Mouse (Mus musculus) lung, postnatal 14 days (tissue): ENCODE results near the gene Dbt.
A peak's percentile ranks its signal among the peaks of the same experiment; 100 is the strongest.

ENCODE experiments used
- DNase-seq: peaks from one replicate; pipeline ENCODE4 v3.0.0; 2021

Dbt gene

DNA sequence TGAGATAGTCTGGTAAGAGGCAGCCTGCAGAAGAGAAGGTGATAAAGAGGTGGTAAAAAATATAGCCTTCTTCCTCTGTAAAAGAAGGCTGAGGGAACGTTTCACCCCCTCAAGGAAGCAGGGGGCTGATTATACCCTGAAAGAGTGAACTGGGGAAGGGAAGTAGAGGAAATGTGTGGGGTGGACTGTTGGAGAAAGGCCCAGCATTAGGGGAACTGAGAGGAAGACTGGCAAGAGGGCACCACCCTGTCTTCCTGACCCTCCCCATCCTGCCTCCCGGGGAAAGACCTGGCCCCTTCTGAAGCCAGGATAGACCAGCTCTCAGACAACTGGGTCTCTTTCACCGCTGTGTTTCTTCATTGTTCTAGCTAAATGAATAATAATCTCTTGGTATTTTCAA, 29.7 kb downstream of the Dbt start:
- DNase-seq: no peak

DNA sequence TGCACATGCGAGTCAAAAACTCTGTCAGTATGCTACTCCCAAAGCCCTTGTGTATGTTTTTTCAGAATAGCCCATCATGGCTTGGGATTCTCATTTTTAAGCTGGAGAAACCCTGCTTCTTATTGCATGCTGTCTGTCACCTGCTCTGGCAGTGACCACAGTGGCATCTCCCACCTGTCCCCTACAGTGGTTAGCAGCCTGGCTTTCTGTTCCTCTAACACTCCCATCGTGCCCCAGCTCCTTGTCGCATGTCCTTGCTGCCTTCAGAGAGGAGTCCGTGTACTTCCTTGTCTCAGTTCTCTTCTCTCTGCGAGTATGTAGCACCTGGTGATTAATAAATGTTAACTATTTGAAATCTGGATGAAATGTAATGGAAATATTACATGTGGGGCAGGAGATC, 34.6 kb downstream of the Dbt start:
- DNase-seq: no peak

DNA sequence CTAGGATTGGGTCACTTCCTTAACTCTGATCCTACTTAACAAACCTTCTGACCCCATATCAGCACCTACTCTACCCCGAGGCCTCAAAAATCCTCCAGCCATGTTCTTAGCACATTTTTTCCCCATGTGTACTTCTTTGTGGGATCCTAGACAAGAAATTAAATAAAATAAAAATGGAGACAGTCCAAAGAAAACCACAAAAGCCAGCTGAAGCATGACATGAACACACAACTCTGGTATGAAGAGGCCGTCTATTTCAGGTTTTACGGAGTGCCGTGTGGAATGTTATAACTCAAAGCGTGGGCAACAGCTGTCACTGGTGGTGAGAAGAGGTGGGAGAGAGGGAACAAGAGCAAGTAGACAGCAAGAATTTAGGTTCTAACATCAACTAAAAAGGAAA, 38.5 kb downstream of the Dbt start:
- no peak for DNase-seq

- DNase-seq: peak; percentile 9
Measured at GRCm38 (mm10) chr3:116561315-116561714, 48.4 kb downstream of the Dbt start.

DNA sequence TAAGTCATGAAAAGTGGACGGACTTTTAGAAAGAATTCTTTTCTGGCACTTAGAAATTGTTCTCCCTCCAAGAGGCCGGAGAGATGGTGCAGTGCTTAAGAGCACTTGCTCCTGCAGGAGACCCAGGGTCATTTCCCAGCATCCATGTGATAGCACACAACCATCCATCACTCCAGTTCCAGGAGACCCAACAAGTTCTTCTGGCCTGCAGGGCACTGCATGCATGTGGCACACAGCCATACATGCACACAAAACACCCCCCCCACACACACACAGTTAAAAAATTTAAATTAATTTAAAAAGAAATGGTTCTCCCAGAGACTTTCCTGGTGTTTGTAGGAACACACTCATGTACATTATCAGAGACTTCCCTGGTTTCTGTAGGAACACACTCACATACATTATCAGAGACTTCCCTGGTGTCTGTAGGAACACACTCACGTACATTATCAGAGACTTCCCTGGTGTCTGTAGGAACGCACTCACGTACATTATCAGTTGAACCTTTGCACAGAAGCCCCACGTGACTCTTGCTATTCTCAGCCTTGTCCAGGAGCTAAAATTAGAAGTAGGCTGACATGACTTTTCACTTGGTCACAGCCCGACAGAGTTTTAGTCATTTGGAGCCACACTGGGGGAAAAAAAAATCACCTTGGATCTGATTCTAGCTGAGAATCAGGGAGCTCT, 49.7 kb downstream of the Dbt start, which contains the start of gene Lrrc39:
Gene Lrrc39 (plus strand): TSS at position 566 of the 687 bp plus-strand sequence.
- DNase-seq: no peak

- no peak for DNase-seq
Measured at GRCm38 (mm10) chr3:116563095-116563492, 50.2 kb downstream of the Dbt start.

GRCm38 (mm10) chr3:116570628-116571027, 57.8 kb downstream of the Dbt start:
- DNase-seq: no peak

DNA sequence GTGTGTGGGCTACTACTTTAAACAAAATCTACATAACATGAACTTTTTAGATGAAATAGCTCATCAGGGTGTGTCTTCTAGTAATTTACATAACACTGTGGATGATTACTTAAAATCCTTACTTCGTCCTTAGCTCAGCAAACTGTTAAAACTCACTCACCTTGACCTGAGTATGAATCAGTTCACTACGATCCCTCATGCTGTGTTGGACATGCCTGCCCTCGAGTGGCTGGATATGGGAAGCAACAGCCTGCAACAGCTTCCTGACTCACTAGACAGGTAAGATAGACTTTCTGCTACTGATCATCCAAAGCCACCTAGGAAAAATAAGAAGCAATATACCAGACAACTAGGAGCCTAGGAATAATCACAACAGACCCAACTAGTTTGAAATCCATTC, 64.4 kb downstream of the Dbt start:
- no peak for DNase-seq

- no peak for DNase-seq
Measured at GRCm38 (mm10) chr3:116582201-116582600, 69.3 kb downstream of the Dbt start.

DNA sequence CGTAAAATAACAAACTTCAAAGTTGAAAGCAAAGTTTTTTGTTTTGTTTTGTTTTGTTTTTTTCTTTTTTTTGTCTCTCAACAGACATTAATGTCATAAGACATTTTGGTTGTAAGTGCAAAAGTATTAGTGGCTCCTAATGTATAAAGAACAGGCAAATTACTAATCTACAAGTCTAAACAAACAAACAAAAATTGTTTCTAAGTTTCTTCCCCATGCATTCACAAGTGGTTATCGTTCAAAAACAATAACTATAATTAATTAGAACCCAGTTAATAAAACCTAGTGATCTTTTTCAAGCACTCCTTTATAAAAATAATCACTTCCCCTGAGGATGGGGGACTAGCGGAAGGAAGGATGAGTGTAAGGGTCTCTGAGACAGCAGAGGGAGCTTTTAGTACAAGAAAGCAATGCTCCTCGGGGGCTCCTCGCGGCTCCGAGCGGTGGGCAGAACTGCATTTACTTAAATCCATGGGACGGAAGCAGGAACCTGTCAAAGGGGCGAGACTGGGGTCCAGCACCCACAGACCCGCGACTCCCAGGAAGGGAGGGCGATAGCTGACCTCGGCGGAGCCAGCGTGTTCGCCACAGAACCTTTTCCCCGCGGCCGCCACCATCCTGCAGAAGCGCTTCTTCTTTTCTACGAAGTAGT, 81.3 kb downstream of the Dbt start:
- DNase-seq: no peak

DNA sequence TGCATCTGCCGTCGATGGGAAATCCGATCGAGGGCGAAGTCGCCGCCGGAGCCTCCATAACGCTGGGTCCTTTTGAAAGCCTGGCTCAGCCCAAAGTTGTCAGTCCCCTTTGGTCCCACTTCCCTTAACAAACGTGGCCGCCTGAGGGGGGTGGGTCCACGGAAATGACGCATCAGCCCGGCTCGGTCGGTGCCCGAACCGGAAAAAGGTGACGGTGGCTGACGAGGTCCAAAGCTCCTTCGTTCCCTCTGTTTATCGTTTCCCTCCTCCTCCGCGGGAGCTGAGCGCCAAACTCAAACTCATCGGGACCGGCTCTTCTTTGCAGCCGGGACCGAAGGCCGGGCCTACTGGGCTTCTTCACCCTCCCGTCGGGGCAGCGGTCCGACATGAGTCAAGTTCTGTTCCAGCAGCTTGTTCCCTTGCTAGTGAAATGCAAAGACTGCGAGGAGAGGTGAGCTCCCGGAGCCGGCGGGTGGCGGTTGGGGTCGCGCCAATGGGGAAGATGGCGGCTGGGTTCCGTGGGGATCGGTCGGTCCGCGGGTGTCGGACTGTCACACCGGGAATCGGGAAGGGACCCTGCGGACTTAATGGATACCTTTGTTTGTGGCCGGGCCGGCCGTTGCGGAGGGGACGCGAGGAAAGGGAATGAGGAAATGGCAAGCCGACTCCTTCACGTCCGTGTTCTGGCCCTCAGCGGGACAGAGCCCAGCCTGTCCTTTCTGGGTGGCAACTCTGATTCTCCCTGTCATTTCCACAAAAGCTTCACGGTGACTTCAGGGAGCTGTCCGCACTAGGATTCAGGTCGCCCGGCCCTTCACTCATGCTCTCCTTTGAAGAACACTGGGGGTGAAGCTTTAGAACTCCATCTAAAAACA, 82.1 kb downstream of the Dbt start, which contains the start of gene Sass6:
Gene Sass6 (plus strand): TSS at position 255 of the 875 bp plus-strand sequence.
- DNase-seq: peak; percentile 99

DNA sequence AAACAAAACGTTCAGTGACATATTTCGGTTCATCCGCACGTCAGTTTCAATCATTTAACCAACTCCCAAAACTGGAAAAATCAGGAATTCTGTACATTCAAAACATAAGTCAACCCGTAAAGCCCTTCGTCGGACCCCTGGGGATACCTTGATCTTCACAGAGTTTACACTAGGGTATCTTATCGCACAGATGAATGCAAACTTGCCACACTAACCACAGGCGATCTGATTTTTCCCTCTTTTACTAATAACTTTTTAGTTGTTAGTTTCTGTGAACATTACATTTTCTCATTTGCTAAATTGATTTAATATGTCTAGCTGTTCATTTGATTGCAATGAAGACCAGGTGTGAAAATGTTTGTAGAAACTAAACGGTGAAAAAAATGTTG, 82.7 kb downstream of the Dbt start:
- no peak for DNase-seq
